Mouse (Mus musculus) cerebellum, adult 11 months (tissue): ENCODE data around the gene Gpd2.

Experiments
- DNase-seq: peaks from one replicate; pipeline ENCODE4 v3.0.0; 2022

Gene Gpd2

GRCm38 (mm10) chr2:57251636-57252317, 14.3 kb downstream of the Gpd2 start:
- no peak for DNase-seq

- no peak for DNase-seq
Observed at GRCm38 (mm10) chr2:57252542-57253301, 15.3 kb downstream of the Gpd2 start.

GRCm38 (mm10) chr2:57254267-57254666, 16.8 kb downstream of the Gpd2 start:
- DNase-seq: no peak

- peak; percentile 27 for DNase-seq
Observed at GRCm38 (mm10) chr2:57255153-57255670, 17.8 kb downstream of the Gpd2 start.

GRCm38 (mm10) chr2:57255836-57256235, 18.4 kb downstream of the Gpd2 start:
- peak; percentile 46 for DNase-seq

GRCm38 (mm10) chr2:57256459-57256858, 19.0 kb downstream of the Gpd2 start:
- DNase-seq: peak; percentile 26

GRCm38 (mm10) chr2:57261286-57262077, 24.0 kb downstream of the Gpd2 start:
- DNase-seq: no peak

GRCm38 (mm10) chr2:57263431-57263830, 26.0 kb downstream of the Gpd2 start:
- DNase-seq: no peak

- DNase-seq: no peak
Observed at GRCm38 (mm10) chr2:57264912-57265311, 27.5 kb downstream of the Gpd2 start.

- DNase-seq: no peak
Observed at GRCm38 (mm10) chr2:57266679-57267393, 29.4 kb downstream of the Gpd2 start.

GRCm38 (mm10) chr2:57267394-57267716, 29.9 kb downstream of the Gpd2 start:
- no peak for DNase-seq

- no peak for DNase-seq
Observed at GRCm38 (mm10) chr2:57267896-57268295, 30.5 kb downstream of the Gpd2 start.

- DNase-seq: no peak
Observed at GRCm38 (mm10) chr2:57268839-57269238, 31.4 kb downstream of the Gpd2 start.

GRCm38 (mm10) chr2:57269690-57270435, 32.4 kb downstream of the Gpd2 start:
- no peak for DNase-seq

- no peak for DNase-seq
Observed at GRCm38 (mm10) chr2:57280190-57280723, 42.8 kb downstream of the Gpd2 start.

- no peak for DNase-seq
Observed at GRCm38 (mm10) chr2:57283791-57284190, 46.4 kb downstream of the Gpd2 start.

GRCm38 (mm10) chr2:57285197-57285596, 47.8 kb downstream of the Gpd2 start:
- DNase-seq: no peak

GRCm38 (mm10) chr2:57287986-57288385, 50.6 kb downstream of the Gpd2 start:
- no peak for DNase-seq

GRCm38 (mm10) chr2:57293571-57293970, 56.1 kb downstream of the Gpd2 start:
- no peak for DNase-seq

GRCm38 (mm10) chr2:57296069-57296468, 58.6 kb downstream of the Gpd2 start:
- no peak for DNase-seq

GRCm38 (mm10) chr2:57297226-57297625, 59.8 kb downstream of the Gpd2 start:
- DNase-seq: no peak

- no peak for DNase-seq
Observed at GRCm38 (mm10) chr2:57301539-57301938, 64.1 kb downstream of the Gpd2 start.
